Mouse (Mus musculus) liver, adult 2 months (tissue): Measurements from ENCODE around the gene Bcas3.

Experiments
- CTCF ChIP-seq: fragments of 200-500 bp; IDR thresholded peaks from 2 replicates; pipeline ENCODE4 v1.5.1; 2011; ENCODE audit warnings: low read depth, low read length, control low read depth
- POLR2A ChIP-seq: fragments of 200-500 bp; IDR thresholded peaks from 2 replicates; pipeline ENCODE4 v1.6.1; 2011; ENCODE audit warnings: low read length, control low read depth; ENCODE audit not compliant: insufficient read depth; ENCODE audit errors: extremely low read depth

DNA sequence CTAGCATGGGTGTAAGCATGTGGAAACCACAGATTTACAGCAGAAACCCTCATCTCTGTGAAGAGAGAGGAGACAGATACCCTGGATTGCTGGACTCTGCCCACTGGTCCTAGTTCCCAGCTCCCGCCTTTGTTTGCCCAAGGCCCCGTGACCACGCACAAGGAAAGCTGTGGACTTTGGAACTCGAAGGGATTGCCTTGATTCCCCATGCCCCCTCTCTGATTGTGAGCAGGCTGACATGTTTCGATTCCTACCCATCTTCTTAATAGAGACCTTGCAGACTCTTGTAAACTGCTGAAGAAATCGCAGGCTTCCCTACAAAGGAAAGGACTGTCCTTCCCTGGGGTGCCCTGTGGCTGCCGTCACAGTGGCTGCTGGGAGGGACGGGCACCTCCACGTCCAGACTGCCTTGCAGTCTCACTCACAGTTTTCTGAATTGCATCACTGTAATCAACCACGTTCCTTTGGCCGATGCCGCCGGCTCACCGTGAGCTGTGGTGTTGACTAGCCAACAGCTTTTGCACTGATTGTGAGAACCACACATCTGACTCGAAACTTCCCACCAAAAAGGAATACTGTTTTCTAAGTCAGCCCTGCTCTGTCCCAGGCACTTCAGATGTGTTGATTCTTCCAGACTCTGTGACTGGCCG is 342.8 kb downstream of the Bcas3 start:
- TF ChIP-seq CTCF (no peak), POLR2A (no peak)
